Mouse (Mus musculus): ENCODE data around the gene Tapbp. TPM values are rescaled to one million over a fixed set of nuclear protein-coding genes. Genes with fewer than 3 reads are reported as not detected.

Gene Tapbp
- polyA plus RNA-seq, 1 experiment from 2014 or later: 32.5 TPM

- no peak for ATAC-seq (replicated peaks; ENCODE audit: low FRiP score, low TSS enrichment, low read depth)
- H3K9ac ChIP-seq (ENCODE audit: low read length): peak overlapping the region; percentile 65
- peaks cover 53% of the 10 kb centered on the region for H3K36me3 ChIP-seq (ENCODE audit: control insufficient read depth, insufficient read depth, low read length)
- no peak overlapping the region for H3K27ac ChIP-seq (ENCODE audit: low read depth)
- H3K4me1 ChIP-seq (replicated peaks; ENCODE audit: control insufficient read depth, insufficient read depth, low read length): peaks cover 15% of the 10 kb centered on the region
- no peaks in the 10 kb centered on the region for H3K27me3 ChIP-seq (replicated peaks; ENCODE audit: control insufficient read depth, insufficient read depth, low read length)
- H3K9me3 ChIP-seq (ENCODE audit: control insufficient read depth, low read length): no peaks in the 10 kb centered on the region
- 59% methylated on average over 19 of the region's 19 CpGs for WGBS
- H3K4me2 ChIP-seq (ENCODE audit: low read length): peak overlapping the region; percentile 96
- peak overlapping the region; percentile 76 for H3K4me3 ChIP-seq (ENCODE audit: low read depth, low read length)
- no peak for DNase-seq (ENCODE audit: low spot score)
Observed at GRCm38 (mm10) chr17:33941381-33941780, 25.7 kb downstream of the Tapbp start.

GRCm38 (mm10) chr17:33943454-33943853 lies 27.8 kb downstream of the Tapbp start:
- H3K4me1 ChIP-seq (replicated peaks; ENCODE audit: control insufficient read depth, insufficient read depth, low read length): peaks cover 15% of the 10 kb centered on the region
- H3K27ac ChIP-seq (ENCODE audit: low read depth): no peak overlapping the region
- H3K4me3 ChIP-seq (ENCODE audit: low read depth, low read length): no peak overlapping the region
- DNase-seq (ENCODE audit: low spot score) (no peak), ATAC-seq (replicated peaks; ENCODE audit: low FRiP score, low TSS enrichment, low read depth) (no peak)
- no peak overlapping the region for H3K4me2 ChIP-seq (ENCODE audit: low read length)
- H3K9ac ChIP-seq (ENCODE audit: low read length): no peak overlapping the region
- WGBS: 94% methylated on average over 15 of the region's 15 CpGs
- H3K27me3 ChIP-seq (replicated peaks; ENCODE audit: control insufficient read depth, insufficient read depth, low read length): no peaks in the 10 kb centered on the region
- H3K36me3 ChIP-seq (ENCODE audit: control insufficient read depth, insufficient read depth, low read length): peaks cover 57% of the 10 kb centered on the region
- no peaks in the 10 kb centered on the region for H3K9me3 ChIP-seq (ENCODE audit: control insufficient read depth, low read length)

GRCm38 (mm10) chr17:33947430-33948089 lies 31.9 kb downstream of the Tapbp start:
- no peak for ATAC-seq (replicated peaks; ENCODE audit: low FRiP score, low TSS enrichment, low read depth)

GRCm38 (mm10) chr17:33948090-33948904 lies 32.6 kb downstream of the Tapbp start:
- H3K9me3 ChIP-seq (ENCODE audit: control insufficient read depth, low read length): no peaks in the 10 kb centered on the region
- DNase-seq (ENCODE audit: low spot score): no peak
- H3K27me3 ChIP-seq (replicated peaks; ENCODE audit: control insufficient read depth, insufficient read depth, low read length): no peaks in the 10 kb centered on the region
- WGBS: 84% methylated on average over 22 of the region's 22 CpGs
- ATAC-seq (replicated peaks; ENCODE audit: low FRiP score, low TSS enrichment, low read depth): no peak
- no peak overlapping the region for H3K9ac ChIP-seq (ENCODE audit: low read length)
- H3K4me1 ChIP-seq (replicated peaks; ENCODE audit: control insufficient read depth, insufficient read depth, low read length): peaks cover 27% of the 10 kb centered on the region
- H3K4me2 ChIP-seq (ENCODE audit: low read length): no peak overlapping the region
- H3K36me3 ChIP-seq (ENCODE audit: control insufficient read depth, insufficient read depth, low read length): peaks cover 71% of the 10 kb centered on the region
- H3K4me3 ChIP-seq (ENCODE audit: low read depth, low read length): no peak overlapping the region
- no peak overlapping the region for H3K27ac ChIP-seq (ENCODE audit: low read depth)

More at GRCm38 (mm10) chr17:33947430-33948089, 31.9 kb downstream of the Tapbp start:
- Histone ChIP-seq H3K27me3 (replicated peaks; ENCODE audit: control insufficient read depth, insufficient read depth, low read length) (no peaks in the 10 kb centered on the region), H3K9ac (ENCODE audit: low read length) (no peak overlapping the region), H3K36me3 (ENCODE audit: control insufficient read depth, insufficient read depth, low read length) (peaks cover 69% of the 10 kb centered on the region), H3K4me3 (ENCODE audit: low read depth, low read length) (no peak overlapping the region), H3K27ac (ENCODE audit: low read depth) (no peak overlapping the region), H3K4me2 (ENCODE audit: low read length) (no peak overlapping the region), H3K9me3 (ENCODE audit: control insufficient read depth, low read length) (no peaks in the 10 kb centered on the region), H3K4me1 (replicated peaks; ENCODE audit: control insufficient read depth, insufficient read depth, low read length) (peaks cover 20% of the 10 kb centered on the region)
- no peak for DNase-seq (ENCODE audit: low spot score)
- WGBS: 89% methylated on average over 10 of the region's 10 CpGs

GRCm38 (mm10) chr17:33948905-33949537 lies 33.3 kb downstream of the Tapbp start:
- WGBS: 80% methylated on average over 19 of the region's 19 CpGs
- no peak overlapping the region for H3K9ac ChIP-seq (ENCODE audit: low read length)
- no peak overlapping the region for H3K27ac ChIP-seq (ENCODE audit: low read depth)
- DNase-seq (ENCODE audit: low spot score) (no peak), ATAC-seq (replicated peaks; ENCODE audit: low FRiP score, low TSS enrichment, low read depth) (no peak)
- no peaks in the 10 kb centered on the region for H3K27me3 ChIP-seq (replicated peaks; ENCODE audit: control insufficient read depth, insufficient read depth, low read length)
- peaks cover 71% of the 10 kb centered on the region for H3K36me3 ChIP-seq (ENCODE audit: control insufficient read depth, insufficient read depth, low read length)
- H3K9me3 ChIP-seq (ENCODE audit: control insufficient read depth, low read length): no peaks in the 10 kb centered on the region
- H3K4me1 ChIP-seq (replicated peaks; ENCODE audit: control insufficient read depth, insufficient read depth, low read length): peaks cover 34% of the 10 kb centered on the region
- H3K4me2 ChIP-seq (ENCODE audit: low read length): no peak overlapping the region
- H3K4me3 ChIP-seq (ENCODE audit: low read depth, low read length): no peak overlapping the region

GRCm38 (mm10) chr17:33950131-33950625 lies 34.5 kb downstream of the Tapbp start:
- peaks cover 66% of the 10 kb centered on the region for H3K36me3 ChIP-seq (ENCODE audit: control insufficient read depth, insufficient read depth, low read length)
- no peak; the same call in 1 of the 2 replicates for ATAC-seq (replicated peaks; ENCODE audit: low FRiP score, low TSS enrichment, low read depth)
- no peak overlapping the region for H3K27ac ChIP-seq (ENCODE audit: low read depth)
- H3K9ac ChIP-seq (ENCODE audit: low read length): no peak overlapping the region
- H3K4me2 ChIP-seq (ENCODE audit: low read length): peak overlapping the region; percentile 82
- 78% methylated on average over 10 of the region's 10 CpGs for WGBS
- DNase-seq (ENCODE audit: low spot score): no peak
- peak overlapping the region; percentile 45; the same call in 1 of the 2 replicates for H3K4me3 ChIP-seq (ENCODE audit: low read depth, low read length)
- peaks cover 41% of the 10 kb centered on the region for H3K4me1 ChIP-seq (replicated peaks; ENCODE audit: control insufficient read depth, insufficient read depth, low read length)
- H3K27me3 ChIP-seq (replicated peaks; ENCODE audit: control insufficient read depth, insufficient read depth, low read length): no peaks in the 10 kb centered on the region
- no peaks in the 10 kb centered on the region for H3K9me3 ChIP-seq (ENCODE audit: control insufficient read depth, low read length)

GRCm38 (mm10) chr17:33951021-33951946 lies 35.6 kb downstream of the Tapbp start, which contains the start of gene B3galt4:
B3galt4 (minus strand) TSS chr17:33951488.
- no peaks in the 10 kb centered on the region for H3K27me3 ChIP-seq (replicated peaks; ENCODE audit: control insufficient read depth, insufficient read depth, low read length)
- ATAC-seq (replicated peaks; ENCODE audit: low FRiP score, low TSS enrichment, low read depth) (peak; percentile 75), DNase-seq (ENCODE audit: low spot score) (peak; percentile 91)
- peak within 1 kb of the TSS; percentile 55 for H3K9ac ChIP-seq (ENCODE audit: low read length)
- no peaks in the 10 kb centered on the region for H3K9me3 ChIP-seq (ENCODE audit: control insufficient read depth, low read length)
- peaks cover 42% of the 10 kb centered on the region for H3K4me1 ChIP-seq (replicated peaks; ENCODE audit: control insufficient read depth, insufficient read depth, low read length)
- peak within 1 kb of the TSS; percentile 45 for H3K4me3 ChIP-seq (ENCODE audit: low read depth, low read length)
- H3K36me3 ChIP-seq (ENCODE audit: control insufficient read depth, insufficient read depth, low read length): peaks cover 56% of the 10 kb centered on the region
- WGBS: under 1% methylated on average over 45 of the region's 45 CpGs
- peak within 1 kb of the TSS; percentile 92 for H3K27ac ChIP-seq (ENCODE audit: low read depth)
- peak within 1 kb of the TSS; percentile 82 for H3K4me2 ChIP-seq (ENCODE audit: low read length)

Measured in intestine, embryonic 14.5 days (tissue).